Mouse (Mus musculus) frontal cortex, postnatal 10 days (tissue): ENCODE results near the gene Pqlc2.

ENCODE experiments used
- DNase-seq, 2 experiments: peaks; one replicate each; pipeline ENCODE4 v3.0.0; 2022; ENCODE audit warnings: low spot score in 2 of 2, mixed read lengths in 1 of 2

Pqlc2 gene

GRCm38 (mm10) chr4:139310171-139310898 lies at the start of gene Pqlc2, which contains the start of gene Akr7a5:
TSS of gene Pqlc2 (minus strand) at chr4:139310708.
TSS of gene Akr7a5 (plus strand) at chr4:139310744.
- peak; percentile 96 to 97 for DNase-seq

GRCm38 (mm10) chr4:139357211-139357610 lies 46.7 kb upstream of the Pqlc2 start:
- no peak for DNase-seq

DNA sequence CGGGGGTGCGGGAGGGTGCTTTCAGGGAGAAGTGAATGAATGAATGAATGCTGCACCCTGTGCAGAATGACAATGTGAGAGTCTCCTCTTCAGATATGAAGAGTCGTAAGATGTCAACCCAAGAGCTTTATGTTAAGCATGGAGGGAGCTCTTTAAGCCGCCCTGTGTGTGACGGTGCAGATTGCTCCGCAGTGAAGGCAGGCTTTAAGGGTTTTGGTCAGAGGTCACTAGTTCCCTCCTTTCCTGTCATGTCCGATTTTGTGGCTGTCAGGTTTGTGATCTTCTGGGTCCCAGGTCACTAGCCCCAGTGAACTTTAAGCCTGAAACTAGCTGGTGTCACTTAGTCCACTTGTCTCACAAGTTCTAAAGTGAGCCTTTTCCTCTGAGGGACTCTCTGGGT lies 42.3 kb upstream of the Pqlc2 start:
- DNase-seq, result no peak

DNA sequence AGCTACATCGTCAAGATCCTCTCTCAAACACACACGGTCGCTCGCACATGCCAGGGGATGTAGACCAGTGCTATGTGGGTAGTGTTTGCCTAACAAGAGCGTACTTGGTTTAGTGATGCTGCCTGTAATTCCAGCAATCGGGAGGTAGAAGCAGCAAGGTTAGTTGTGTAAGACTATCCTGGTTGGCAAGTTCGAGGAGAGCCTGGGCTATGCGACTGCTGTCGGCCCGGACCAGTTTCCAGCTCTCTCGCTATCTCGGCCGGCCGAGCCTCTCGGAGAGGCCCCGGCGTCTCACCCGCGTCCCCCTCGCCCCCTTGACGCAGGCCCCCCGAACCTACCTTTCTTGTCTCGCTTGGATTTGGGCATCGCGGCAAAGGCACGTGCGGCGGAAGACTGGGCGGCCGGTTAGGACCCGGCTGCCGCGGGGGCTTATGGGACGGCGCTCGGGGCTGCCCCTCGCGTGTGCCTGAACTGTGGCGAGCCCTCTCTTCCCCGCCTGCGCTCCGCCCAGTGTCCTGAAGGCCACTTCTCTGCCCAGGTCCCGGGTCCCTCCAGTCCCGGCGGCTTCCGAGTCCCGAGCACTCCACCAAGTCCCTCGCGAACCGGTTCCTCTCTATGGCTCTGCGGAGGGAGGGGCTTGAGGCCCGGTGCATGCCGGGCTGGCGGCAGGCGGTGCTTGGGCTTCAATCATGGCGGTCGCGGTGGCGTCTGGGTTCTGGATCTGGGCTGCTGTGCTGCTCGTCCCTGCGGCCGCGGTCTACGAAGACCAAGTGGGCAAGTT lies 41.6 kb upstream of the Pqlc2 start, which contains the start of the genes Mrto4, Emc1 and Ubr4:
TSS of gene Mrto4 (minus strand) at position 646 of the 781 bp plus-strand sequence.
TSS of gene Emc1 (plus strand) at position 657 of the 781 bp plus-strand sequence.
TSS of gene Ubr4 (plus strand) at position 679 of the 781 bp plus-strand sequence.
- DNase-seq, result peak; percentile 74 to 84

GRCm38 (mm10) chr4:139345416-139346019 lies 35.0 kb upstream of the Pqlc2 start:
- no peak for DNase-seq

GRCm38 (mm10) chr4:139343718-139344117 lies 33.2 kb upstream of the Pqlc2 start:
- DNase-seq, result peak; percentile 44 to 58

GRCm38 (mm10) chr4:139341556-139342233 lies 31.2 kb upstream of the Pqlc2 start:
- no peak for DNase-seq

DNA sequence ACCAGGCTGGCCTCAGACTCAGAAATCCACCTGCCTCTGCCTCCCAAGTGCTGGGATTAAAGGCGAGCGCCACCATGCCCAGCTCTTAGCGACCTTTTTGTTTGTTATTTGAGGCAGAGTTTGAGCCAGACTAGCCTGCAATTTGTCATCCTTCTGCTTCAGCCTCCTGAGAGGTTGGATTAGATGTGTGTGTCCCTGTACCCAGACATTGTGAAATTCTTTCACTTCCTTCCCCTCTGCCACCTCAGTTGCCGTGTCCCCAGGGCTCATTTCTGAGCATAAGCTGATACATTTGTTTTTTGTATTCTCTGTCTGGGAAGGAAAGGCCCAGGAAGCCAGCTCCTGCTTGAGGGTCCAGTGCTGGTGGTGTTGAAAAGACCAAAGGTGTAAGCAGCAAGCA lies 30.3 kb upstream of the Pqlc2 start:
- no peak for DNase-seq

- DNase-seq, result no peak
Measured at GRCm38 (mm10) chr4:139338145-139338544, 27.6 kb upstream of the Pqlc2 start.

GRCm38 (mm10) chr4:139336822-139337483 lies 26.4 kb upstream of the Pqlc2 start:
- DNase-seq, result peak in 1 of 2 experiments; percentile 49

DNA sequence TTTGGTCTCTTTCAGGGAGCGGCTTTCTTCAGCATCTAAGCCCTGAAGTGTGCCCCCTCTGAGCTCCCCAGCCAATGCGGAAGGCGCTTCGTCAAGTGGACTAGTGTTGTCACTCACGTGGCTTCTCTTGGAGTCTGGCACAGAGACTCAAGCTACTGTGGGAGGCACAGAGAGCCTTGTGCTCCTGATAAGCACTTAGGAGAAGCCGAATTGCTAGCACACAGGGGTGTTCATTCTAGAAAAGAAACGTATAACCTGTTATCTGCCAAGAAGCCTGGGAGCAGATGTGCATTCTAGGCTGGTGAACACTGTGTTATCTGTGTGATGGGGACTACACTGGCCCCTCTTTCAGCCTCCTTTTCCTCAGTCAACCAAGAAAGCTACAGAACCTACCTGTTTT lies 25.0 kb upstream of the Pqlc2 start:
- DNase-seq, result no peak

GRCm38 (mm10) chr4:139334631-139335295 lies 24.3 kb upstream of the Pqlc2 start:
- no peak for DNase-seq

- DNase-seq, result peak in 1 of 2 experiments; percentile 34
Measured at GRCm38 (mm10) chr4:139330605-139331004, 20.1 kb upstream of the Pqlc2 start.

DNA sequence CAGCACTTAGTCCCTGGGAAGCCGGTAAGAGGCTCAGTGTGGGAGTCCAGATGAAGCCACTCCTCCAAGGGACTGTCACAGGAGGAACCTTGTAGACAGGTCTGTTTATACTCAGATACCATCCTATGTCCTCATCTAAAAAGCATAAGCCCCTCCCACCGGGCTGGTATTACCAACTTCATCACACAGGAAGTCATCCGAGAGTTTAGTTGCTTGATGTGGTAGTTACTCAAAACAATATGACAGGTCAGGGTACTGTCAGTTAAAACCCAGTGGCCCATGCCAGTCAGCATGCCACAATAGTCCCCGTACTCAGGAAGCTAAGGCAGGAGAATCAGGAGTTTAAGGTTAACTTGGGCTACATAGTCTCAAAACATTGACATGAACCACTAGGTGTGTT lies 9.2 kb upstream of the Pqlc2 start:
- DNase-seq, result no peak

- DNase-seq, result no peak
Measured at GRCm38 (mm10) chr4:139318449-139318848, 7.9 kb upstream of the Pqlc2 start.

DNA sequence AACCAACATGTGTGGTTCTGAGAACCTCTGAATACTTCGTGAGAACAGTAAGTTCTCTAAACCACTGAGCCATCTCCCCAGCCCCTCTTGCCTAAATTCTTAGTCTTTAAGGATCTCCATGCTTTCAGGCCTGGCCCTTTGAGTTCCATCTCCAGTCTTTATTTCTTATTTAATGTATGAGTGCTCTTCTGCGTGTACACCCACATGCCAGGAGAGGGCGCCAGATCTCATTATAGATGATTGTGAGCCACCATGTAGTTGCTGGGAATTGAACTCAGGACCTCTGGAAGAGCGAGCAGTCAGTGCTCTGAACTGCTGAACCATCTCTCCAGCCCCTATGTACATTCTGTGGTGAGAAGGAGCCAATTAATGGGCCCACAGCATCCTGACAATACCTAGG lies 2.1 kb upstream of the Pqlc2 start:
- DNase-seq, result no peak

DNA sequence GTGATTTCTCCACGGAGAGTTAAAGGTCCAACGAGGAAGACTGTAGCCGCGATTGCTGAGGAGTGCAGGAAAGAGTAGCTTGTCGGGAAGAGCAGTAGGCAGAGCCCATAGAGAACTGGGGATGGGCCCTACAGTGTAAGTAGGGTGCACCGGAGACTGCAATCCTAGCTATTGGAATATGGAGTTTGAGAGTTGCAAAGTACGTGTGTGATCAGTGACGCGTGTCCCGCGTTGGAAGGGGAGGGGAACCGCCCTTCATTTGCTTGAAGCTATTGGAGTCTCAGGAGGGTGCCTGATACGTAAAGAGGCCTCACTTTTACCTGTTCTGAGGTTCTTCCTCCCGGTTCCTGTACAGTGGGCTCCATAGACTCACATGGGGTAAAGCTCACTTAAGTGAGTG lies 1.2 kb upstream of the Pqlc2 start:
- DNase-seq, result no peak

- DNase-seq, result no peak
Measured at GRCm38 (mm10) chr4:139310899-139311701, 592 bp upstream of the Pqlc2 start.

DNA sequence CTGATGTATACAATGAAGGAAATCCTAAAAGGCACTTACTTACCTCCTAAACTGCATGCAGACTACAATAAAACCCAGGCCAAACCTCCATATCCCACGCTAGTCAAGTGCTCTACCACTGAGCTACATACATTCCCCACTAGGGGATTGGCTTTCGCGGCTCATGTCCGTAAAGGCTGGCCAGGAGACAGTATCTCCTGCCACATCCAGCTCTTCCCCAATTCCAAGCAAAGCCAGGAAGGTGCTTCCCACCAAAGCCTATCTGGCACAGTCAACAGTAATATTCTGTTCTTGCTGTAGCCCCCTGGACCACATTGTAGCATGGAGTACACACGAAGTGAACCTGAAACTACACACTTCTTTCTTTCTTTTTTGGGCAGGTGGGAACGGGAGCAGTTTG lies 857 bp downstream of the Pqlc2 start:
- DNase-seq, result no peak

DNA sequence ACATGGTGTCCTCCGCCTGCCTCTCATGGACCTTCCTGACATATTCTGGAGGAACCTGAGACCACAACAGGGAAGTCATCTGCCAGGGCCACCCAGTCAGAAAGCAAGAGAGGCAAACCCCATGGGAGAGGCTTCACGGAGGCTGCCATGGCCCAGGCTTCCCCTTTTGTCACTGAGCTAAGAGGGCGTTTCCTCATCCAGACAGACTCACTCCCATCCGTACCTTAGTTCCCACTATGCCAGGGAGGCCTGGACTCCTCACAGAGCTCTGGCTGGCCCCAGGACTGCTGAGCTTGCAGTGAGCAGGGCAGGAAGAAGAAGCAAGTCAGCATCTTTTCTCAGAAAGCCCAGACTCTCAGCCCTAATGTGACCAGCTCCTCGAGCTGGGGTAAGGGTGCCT lies 2.6 kb downstream of the Pqlc2 start:
- DNase-seq, result no peak
